Mouse (Mus musculus): Measurements from ENCODE around the gene Lbx2.
A peak's percentile ranks its signal among the peaks of the same experiment; 100 is the strongest.

The Lbx2 gene

GRCm38 (mm10) chr6:83070311-83071219, 15.6 kb upstream of the Lbx2 start:
- DNase-seq (ENCODE audit: extremely low spot score, low read depth, low spot score) = no peak

GRCm38 (mm10) chr6:83071220-83071619, 14.9 kb upstream of the Lbx2 start:
- DNase-seq (ENCODE audit: extremely low spot score, low read depth, low spot score) = no peak

DNA sequence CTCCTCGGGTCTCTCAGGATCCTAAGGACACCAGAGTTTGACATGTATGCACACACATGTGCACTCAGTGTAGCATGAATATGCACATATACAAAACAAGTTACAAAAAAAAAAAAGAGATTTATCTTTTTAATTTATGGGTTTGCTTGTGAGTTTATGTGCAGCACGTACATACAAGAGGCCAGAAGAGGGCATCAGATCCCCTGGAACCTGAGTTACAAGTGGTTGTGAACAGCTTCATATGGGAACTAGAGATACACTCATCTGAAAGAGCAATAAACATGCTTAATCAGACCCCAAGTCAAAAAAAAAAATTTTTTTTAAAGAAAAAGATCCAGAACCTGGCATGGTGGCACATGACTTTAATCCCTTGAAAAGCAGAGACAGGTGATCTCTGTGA, 11.2 kb upstream of the Lbx2 start:
- DNase-seq (ENCODE audit: extremely low spot score, low read depth, low spot score) = no peak

- no peak for DNase-seq (ENCODE audit: extremely low spot score, low read depth, low spot score)
These were observed 8.4 kb upstream of the Lbx2 start, which contains the start of gene Pcgf1 for GRCm38 (mm10) chr6:83077630-83078323. TSS of gene Pcgf1 (plus strand) at chr6:83077869.

DNA sequence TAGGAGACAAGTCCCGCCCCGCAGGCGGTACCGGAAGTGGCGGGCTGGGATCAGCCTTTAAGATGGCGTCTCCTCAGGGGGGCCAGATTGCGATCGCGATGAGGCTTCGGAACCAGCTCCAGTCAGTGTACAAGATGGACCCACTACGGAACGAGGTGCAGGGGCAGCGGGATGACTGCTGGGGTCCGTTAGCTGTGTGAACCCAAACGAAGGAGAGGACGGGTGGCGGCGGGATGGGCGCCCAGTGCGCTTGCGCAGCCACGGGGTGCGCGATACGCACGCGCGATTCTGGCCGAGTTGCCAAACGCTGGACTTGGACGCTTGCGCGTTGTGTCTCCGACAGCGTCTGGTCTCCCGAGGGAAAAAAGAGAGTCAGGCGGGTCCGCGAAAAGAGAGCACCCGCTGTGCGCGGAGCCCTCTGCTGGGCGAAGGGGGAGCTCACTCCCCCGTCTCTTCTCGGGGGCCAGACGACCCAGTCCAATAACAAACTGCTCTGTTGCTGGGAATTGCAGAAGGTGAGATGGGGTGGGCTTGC, 7.8 kb upstream of the Lbx2 start:
- peak; percentile 96 for DNase-seq (ENCODE audit: extremely low spot score, low read depth, low spot score)

DNA sequence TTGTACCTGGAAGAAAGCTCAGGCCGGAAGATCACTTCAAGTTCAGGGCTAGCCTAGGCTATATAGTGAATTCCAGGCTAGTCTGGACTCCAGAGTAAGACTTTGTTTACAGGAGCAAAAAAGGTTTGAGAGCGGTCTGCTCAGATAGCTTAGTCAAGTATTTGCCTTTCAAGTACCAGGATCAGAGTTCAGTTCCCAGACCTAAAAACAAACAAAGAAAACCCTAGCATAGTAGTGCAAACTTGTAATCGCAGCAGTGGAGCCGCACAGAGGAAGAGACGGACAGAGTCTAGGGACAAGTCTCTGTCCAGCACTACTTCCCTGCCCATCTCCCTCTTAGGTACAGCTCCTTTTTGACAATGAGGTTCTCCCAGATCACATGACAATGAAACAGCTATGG, 6.0 kb upstream of the Lbx2 start:
- DNase-seq (ENCODE audit: extremely low spot score, low read depth, low spot score) = no peak

GRCm38 (mm10) chr6:83083497-83083896, 2.7 kb upstream of the Lbx2 start:
- no peak for DNase-seq (ENCODE audit: extremely low spot score, low read depth, low spot score)

GRCm38 (mm10) chr6:83084477-83084876, 1.7 kb upstream of the Lbx2 start:
- no peak for DNase-seq (ENCODE audit: extremely low spot score, low read depth, low spot score)

GRCm38 (mm10) chr6:83087205-83087925, 1.2 kb downstream of the Lbx2 start:
- no peak for DNase-seq (ENCODE audit: extremely low spot score, low read depth, low spot score)

DNA sequence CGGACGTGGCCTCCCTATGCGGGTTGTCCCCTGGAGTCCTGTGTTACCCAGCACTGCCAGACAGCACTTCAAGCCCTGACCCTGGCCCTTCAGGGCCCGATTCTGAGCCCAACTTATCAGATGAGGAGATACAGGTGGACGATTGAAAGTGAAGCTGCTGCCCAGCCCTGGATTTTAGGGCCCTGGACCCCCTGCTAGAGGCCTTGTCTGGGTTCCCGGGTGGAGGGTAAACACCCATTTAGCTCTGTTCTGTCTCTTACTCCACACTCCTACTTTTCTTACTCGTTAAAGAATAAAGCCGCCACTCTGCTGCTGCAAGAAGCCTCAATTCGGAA, 1.7 kb downstream of the Lbx2 start:
- DNase-seq (ENCODE audit: extremely low spot score, low read depth, low spot score) = no peak

DNA sequence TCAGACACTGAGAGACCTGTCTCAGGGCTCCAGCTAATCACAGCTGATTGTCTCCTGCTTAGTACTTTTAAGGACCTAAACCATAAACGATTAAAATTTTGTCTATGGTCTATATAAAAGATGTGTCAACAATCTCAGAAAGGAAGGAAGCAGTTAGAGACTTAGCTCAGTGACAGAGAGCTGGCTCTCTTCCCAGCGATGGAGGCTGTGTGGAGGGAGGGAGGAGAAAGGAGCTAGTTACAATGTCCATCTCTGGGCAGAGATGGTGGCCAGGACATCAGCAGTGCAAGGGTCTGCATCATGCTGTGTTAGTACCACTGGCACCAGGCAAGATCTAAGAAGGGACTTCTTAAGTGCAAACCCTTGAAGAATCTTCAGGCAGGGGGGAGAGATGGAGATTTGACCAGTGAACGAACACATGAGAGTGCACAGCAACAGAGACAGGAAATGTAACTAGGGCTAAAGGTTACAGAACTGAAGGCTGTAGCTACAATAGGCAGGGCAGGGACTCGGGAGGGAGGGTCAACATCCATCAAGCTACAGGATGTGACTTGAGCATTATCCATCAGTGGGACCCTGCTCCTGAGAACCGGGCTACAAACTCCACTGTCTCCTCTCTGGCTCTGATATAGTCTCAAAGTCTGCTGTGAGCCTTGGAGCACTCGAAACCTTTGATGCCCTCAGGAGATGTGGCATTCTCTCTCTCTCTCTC, 6.4 kb downstream of the Lbx2 start:
- DNase-seq (ENCODE audit: extremely low spot score, low read depth, low spot score) = no peak

GRCm38 (mm10) chr6:83095968-83096367, 9.8 kb downstream of the Lbx2 start:
- no peak for DNase-seq (ENCODE audit: extremely low spot score, low read depth, low spot score)

GRCm38 (mm10) chr6:83098411-83098810, 12.2 kb downstream of the Lbx2 start:
- no peak for DNase-seq (ENCODE audit: extremely low spot score, low read depth, low spot score)

DNA sequence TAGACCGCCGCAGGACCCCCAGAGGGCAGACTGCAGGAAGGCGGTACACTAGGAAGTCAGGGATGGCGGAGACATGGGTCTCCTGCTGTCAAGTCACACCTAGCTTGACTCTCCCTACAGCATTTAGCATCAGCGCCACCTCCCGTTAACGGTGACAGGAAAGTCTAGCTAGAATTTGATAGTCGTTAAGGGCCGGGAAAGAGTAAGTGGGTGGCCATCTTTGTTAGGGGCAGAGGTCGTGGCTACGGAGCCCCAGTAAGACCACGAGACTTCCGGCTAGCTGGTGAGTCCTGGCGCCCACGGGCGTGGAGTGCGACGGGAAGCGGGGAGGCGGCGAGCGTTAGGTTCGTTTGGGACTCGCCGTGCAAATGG, 15.1 kb downstream of the Lbx2 start, which contains the start of the genes Ccdc142 and Gm42688:
Gene Ccdc142, plus strand, starts transcription at position 286 of the 372 bp plus-strand sequence.
Gene Gm42688, plus strand, starts transcription at position 302 of the 372 bp plus-strand sequence.
- DNase-seq (ENCODE audit: extremely low spot score, low read depth, low spot score) = peak; percentile 71

DNA sequence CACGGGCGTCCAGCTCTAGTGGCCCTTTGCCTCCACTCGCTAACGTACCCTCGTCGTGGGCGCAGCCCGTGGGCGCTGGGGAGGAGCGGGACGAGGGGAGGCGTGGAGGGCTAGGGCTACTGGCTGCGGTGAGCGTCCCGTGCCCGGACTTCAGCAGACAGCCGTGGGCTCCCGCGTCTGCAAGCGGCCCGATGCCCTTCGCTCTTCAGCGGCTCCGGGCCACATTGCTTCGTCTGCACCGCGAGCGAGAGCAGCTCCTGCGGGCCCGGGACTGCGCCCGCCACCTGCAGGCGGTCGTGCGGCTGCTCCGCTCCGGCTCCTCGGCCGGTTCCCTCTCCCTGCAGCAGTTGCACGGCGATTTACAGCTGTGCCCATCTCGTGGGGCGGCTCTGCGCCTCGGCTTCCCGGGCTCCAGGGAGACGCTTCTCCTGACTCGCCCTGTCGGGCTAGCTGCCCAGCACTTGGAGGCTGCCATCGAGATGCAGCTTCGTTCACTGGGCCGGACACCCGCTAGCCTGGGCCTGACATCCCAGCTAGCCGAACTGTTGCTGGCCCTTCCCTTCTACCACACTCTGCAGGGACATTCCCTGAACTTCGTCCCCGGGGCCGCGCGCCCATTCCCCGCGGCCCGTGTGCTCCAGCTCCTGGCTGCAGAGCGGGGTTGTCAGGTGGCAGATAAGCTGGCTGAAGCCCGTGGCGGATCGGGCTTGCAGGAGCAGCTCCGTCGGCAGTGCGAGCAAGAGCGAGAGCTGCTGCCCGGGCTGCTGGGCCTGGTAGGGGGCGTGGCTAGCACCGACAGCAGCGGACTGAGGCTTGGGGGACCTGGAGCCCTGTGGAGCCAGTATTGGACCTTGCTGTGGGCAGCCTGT, 15.8 kb downstream of the Lbx2 start:
- no peak for DNase-seq (ENCODE audit: extremely low spot score, low read depth, low spot score)

GRCm38 (mm10) chr6:83103130-83103650, 17.0 kb downstream of the Lbx2 start:
- no peak for DNase-seq (ENCODE audit: extremely low spot score, low read depth, low spot score)

GRCm38 (mm10) chr6:83104158-83104557, 18.0 kb downstream of the Lbx2 start:
- DNase-seq (ENCODE audit: extremely low spot score, low read depth, low spot score) = no peak

- DNase-seq (ENCODE audit: extremely low spot score, low read depth, low spot score) = no peak
These were observed 21.6 kb downstream of the Lbx2 start for GRCm38 (mm10) chr6:83107566-83108400.
